Mouse (Mus musculus) cortical plate, adult 2 months (tissue): ENCODE measurements at regions not wholly inside any gene's neighbourhood (a gene's known extent, or its start where the extent isn't known, plus 50 kb on each side); places are given as distances from the start of the nearest gene placed in this dataset.

Source experiments
- CTCF ChIP-seq: fragments of 200-500 bp; IDR thresholded peaks from 2 replicates; pipeline ENCODE4 v1.5.1; 2011; ENCODE audit warnings: mild to moderate bottlenecking, control low read depth, low read length; ENCODE audit not compliant: insufficient read depth; ENCODE audit errors: extremely low read depth
- POLR2A ChIP-seq: fragments of 200-500 bp; IDR thresholded peaks from 2 replicates; pipeline ENCODE4 v1.6.1; 2011; ENCODE audit warnings: mild to moderate bottlenecking, low read length, control low read depth; ENCODE audit not compliant: insufficient read depth; ENCODE audit errors: extremely low read depth

DNA sequence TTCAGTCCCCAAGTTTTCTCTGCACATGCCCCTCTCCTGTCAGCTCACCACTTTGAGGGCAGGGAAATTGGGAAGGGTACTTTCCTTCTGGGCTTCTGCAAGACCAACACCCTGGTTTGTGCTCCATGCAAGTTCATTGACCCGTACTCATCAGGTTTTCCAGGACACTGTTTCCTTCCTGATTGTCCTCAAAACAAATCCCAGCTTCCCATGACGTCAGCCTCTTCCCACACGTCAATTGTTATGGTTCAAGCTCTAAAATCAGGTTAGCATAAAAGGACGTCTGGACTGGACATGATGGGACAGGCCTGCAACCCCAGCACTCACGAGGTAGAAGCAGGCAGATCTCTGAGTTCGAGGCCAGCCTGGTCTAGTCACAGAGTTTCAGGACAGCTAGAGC lies 84.3 kb upstream of the Cep85l start:
- TF ChIP-seq POLR2A (no peak), CTCF (no peak)
